Mouse (Mus musculus) A20 (cell line): ENCODE measurements around the gene Lrrc74a.
A peak's percentile ranks its signal among the peaks of the same experiment; 100 is the strongest.

ENCODE experiments used
- DNase-seq: peaks from one replicate; pipeline ENCODE4 v3.0.0-alpha.2; 2011; ENCODE audit warnings: low read depth, low spot score

Gene Lrrc74a

GRCm38 (mm10) chr12:86786149-86787019 lies 52.2 kb downstream of the Lrrc74a start:
- no peak for DNase-seq

GRCm38 (mm10) chr12:86787020-86787553 lies 52.9 kb downstream of the Lrrc74a start:
- DNase-seq, result no peak

GRCm38 (mm10) chr12:86790100-86790848 lies 56.1 kb downstream of the Lrrc74a start:
- no peak for DNase-seq

- no peak for DNase-seq
These were observed 56.6 kb downstream of the Lrrc74a start for GRCm38 (mm10) chr12:86790849-86791127.

- no peak for DNase-seq
These were observed 57.8 kb downstream of the Lrrc74a start for GRCm38 (mm10) chr12:86791987-86792386.

- DNase-seq, result no peak
These were observed 59.7 kb downstream of the Lrrc74a start for GRCm38 (mm10) chr12:86793830-86794229.

GRCm38 (mm10) chr12:86794331-86794730 lies 60.2 kb downstream of the Lrrc74a start:
- no peak for DNase-seq

- peak; percentile 53 for DNase-seq
These were observed 61.1 kb downstream of the Lrrc74a start for GRCm38 (mm10) chr12:86795076-86795837.

- peak; percentile 86 for DNase-seq
These were observed 61.7 kb downstream of the Lrrc74a start for GRCm38 (mm10) chr12:86795838-86796232.

- no peak for DNase-seq
These were observed 62.2 kb downstream of the Lrrc74a start for GRCm38 (mm10) chr12:86796351-86796750.

- no peak for DNase-seq
These were observed 63.6 kb downstream of the Lrrc74a start for GRCm38 (mm10) chr12:86797771-86798170.

- peak; percentile 43 for DNase-seq
These were observed 64.8 kb downstream of the Lrrc74a start for GRCm38 (mm10) chr12:86798773-86799540.

- DNase-seq, result no peak
These were observed 65.6 kb downstream of the Lrrc74a start for GRCm38 (mm10) chr12:86799786-86800185.

- DNase-seq, result no peak
These were observed 66.2 kb downstream of the Lrrc74a start for GRCm38 (mm10) chr12:86800336-86800735.

GRCm38 (mm10) chr12:86800765-86801147 lies 66.6 kb downstream of the Lrrc74a start:
- no peak for DNase-seq

- DNase-seq, result no peak
These were observed 67.2 kb downstream of the Lrrc74a start for GRCm38 (mm10) chr12:86801148-86802004.

- DNase-seq, result no peak
These were observed 68.0 kb downstream of the Lrrc74a start for GRCm38 (mm10) chr12:86802005-86802671.

GRCm38 (mm10) chr12:86802899-86803298 lies 68.7 kb downstream of the Lrrc74a start:
- no peak for DNase-seq

GRCm38 (mm10) chr12:86803651-86804307 lies 69.6 kb downstream of the Lrrc74a start:
- peak; percentile 34 for DNase-seq
